Mouse (Mus musculus) kidney, embryonic 14.5 days (tissue): ENCODE results near the gene Slc4a4. TPM values are rescaled to one million over a fixed set of nuclear protein-coding genes. Genes with fewer than 3 reads are reported as not detected.
A peak's percentile ranks its signal among the peaks of the same experiment; 100 is the strongest.

Experiments
- ATAC-seq: fragments of 200-750 bp; cut with Nextera tagmentation; 2 replicates; pipeline ENCODE4 v1.8.0; 2017; ENCODE audit warnings: moderate number of reproducible peaks, mild to moderate bottlenecking, moderate TSS enrichment, moderate library complexity; ENCODE audit not compliant: low FRiP score, low TSS enrichment
- H3K27ac ChIP-seq: fragments of 300-500 bp; sonication (generic); 2 replicates; pipeline ENCODE4 v1.5.1; 2014; ENCODE audit warnings: low read depth, mild to moderate bottlenecking, low read length, moderate library complexity, mixed read lengths
- H3K27me3 ChIP-seq: fragments of 300-500 bp; sonication (generic); 2 replicates; pipeline ENCODE4 v1.6.1; 2014; ENCODE audit warnings: mild to moderate bottlenecking, low read length; ENCODE audit not compliant: control insufficient read depth, insufficient read depth
- H3K36me3 ChIP-seq: fragments of 300-500 bp; sonication (generic); 2 replicates; pipeline ENCODE4 v1.6.1; 2014; ENCODE audit warnings: low read length, mixed read lengths; ENCODE audit not compliant: control insufficient read depth, insufficient read depth
- H3K4me1 ChIP-seq: fragments of 300-500 bp; sonication (generic); 2 replicates; pipeline ENCODE4 v1.6.1; 2014; ENCODE audit warnings: low read length, mixed read lengths; ENCODE audit not compliant: control insufficient read depth, insufficient read depth
- H3K4me2 ChIP-seq: fragments of 300-500 bp; sonication (generic); replicated peaks from 2 replicates; pipeline ENCODE4 v1.6.1; 2014; ENCODE audit warnings: low read depth, mild to moderate bottlenecking, low read length
- H3K4me3 ChIP-seq: fragments of 300-500 bp; sonication (generic); 2 replicates; pipeline ENCODE4 v1.5.1; 2014; ENCODE audit warnings: mild to moderate bottlenecking, low read length
- H3K9ac ChIP-seq: fragments of 300-500 bp; sonication (generic); 2 replicates; pipeline ENCODE4 v1.6.1; 2014; ENCODE audit warnings: low read depth, mild to moderate bottlenecking, low read length, moderate library complexity
- H3K9me3 ChIP-seq: fragments of 300-500 bp; sonication (generic); 2 replicates; pipeline ENCODE4 v1.6.1; 2016; ENCODE audit warnings: low read length; ENCODE audit not compliant: control insufficient read depth
- WGBS: fragments of 180-500 bp; shearing (Covaris S2); extraction: QIAGEN DNeasy Blood & Tissue Kit; methylation state at CpG from one replicate; pipeline ENCODE4 v1.1.7; 2014; 5-methylcytosine and 5-hydroxymethylcytosine counted together
- polyA plus RNA-seq: library from polyadenylated mRNA; unstranded; fragments of >200 nt; fragmentation: Nextera tagmentation; extraction: Ambion mirVana; gene quantifications from 2 replicates; pipeline ENCODE4 v1.2.1, GENCODE M21; 2014

Slc4a4 gene
- polyA plus RNA-seq, 1 experiment from 2014 or later: 4.7 TPM

GRCm38 (mm10) chr5:89140070-89140469 is 253.5 kb downstream of the Slc4a4 start:
- no peaks in the 10 kb centered on the region for H3K9me3 ChIP-seq
- no peak overlapping the region for H3K4me3 ChIP-seq
- no peak overlapping the region for H3K4me2 ChIP-seq
- H3K9ac ChIP-seq: no peak overlapping the region
- no peaks in the 10 kb centered on the region for H3K36me3 ChIP-seq
- 93% methylated on average over 2 of the region's 2 CpGs for WGBS
- H3K4me1 ChIP-seq: no peaks in the 10 kb centered on the region; the same call in 1 of the 2 replicates
- no peak overlapping the region for H3K27ac ChIP-seq
- ATAC-seq: no peak
- H3K27me3 ChIP-seq: no peaks in the 10 kb centered on the region

- H3K4me3 ChIP-seq: no peak overlapping the region
- no peaks in the 10 kb centered on the region for H3K36me3 ChIP-seq
- no peaks in the 10 kb centered on the region for H3K27me3 ChIP-seq
- H3K4me1 ChIP-seq: no peaks in the 10 kb centered on the region; the same call in 1 of the 2 replicates
- ATAC-seq: no peak
- no peak overlapping the region for H3K27ac ChIP-seq
- H3K9ac ChIP-seq: no peak overlapping the region
- 88% methylated on average over 2 of the region's 2 CpGs for WGBS
- H3K9me3 ChIP-seq: no peaks in the 10 kb centered on the region
- no peak overlapping the region for H3K4me2 ChIP-seq
These were observed 255.1 kb downstream of the Slc4a4 start for GRCm38 (mm10) chr5:89141761-89142160.

- H3K9me3 ChIP-seq: no peaks in the 10 kb centered on the region
- 90% methylated on average over 2 of the region's 2 CpGs for WGBS
- no peak overlapping the region for H3K4me2 ChIP-seq
- H3K27ac ChIP-seq: no peak overlapping the region
- no peaks in the 10 kb centered on the region for H3K36me3 ChIP-seq
- no peaks in the 10 kb centered on the region for H3K27me3 ChIP-seq
- H3K9ac ChIP-seq: no peak overlapping the region
- H3K4me1 ChIP-seq: peaks cover 10% of the 10 kb centered on the region; the same call in 1 of the 2 replicates
- no peak for ATAC-seq
- H3K4me3 ChIP-seq: no peak overlapping the region
These were observed 259.7 kb downstream of the Slc4a4 start for GRCm38 (mm10) chr5:89146276-89146675.

GRCm38 (mm10) chr5:89147282-89147790 is 260.7 kb downstream of the Slc4a4 start:
- no peaks in the 10 kb centered on the region for H3K9me3 ChIP-seq
- H3K27me3 ChIP-seq: no peaks in the 10 kb centered on the region
- peak overlapping the region; percentile 23 for H3K4me2 ChIP-seq
- no peak overlapping the region for H3K9ac ChIP-seq
- ATAC-seq: peak; percentile 71
- H3K36me3 ChIP-seq: no peaks in the 10 kb centered on the region
- 8% methylated on average over 13 of the region's 13 CpGs for WGBS
- H3K4me1 ChIP-seq: peaks cover 10% of the 10 kb centered on the region; the same call in 1 of the 2 replicates
- no peak overlapping the region for H3K4me3 ChIP-seq
- no peak overlapping the region for H3K27ac ChIP-seq

GRCm38 (mm10) chr5:89149436-89150040 is 262.9 kb downstream of the Slc4a4 start:
- Histone ChIP-seq H3K4me2 (no peak overlapping the region), H3K4me3 (no peak overlapping the region), H3K27ac (peak overlapping the region; percentile 20; the same call in 1 of the 2 replicates), H3K9me3 (no peaks in the 10 kb centered on the region), H3K9ac (no peak overlapping the region), H3K4me1 (peaks cover 10% of the 10 kb centered on the region; the same call in 1 of the 2 replicates), H3K27me3 (no peaks in the 10 kb centered on the region), H3K36me3 (no peaks in the 10 kb centered on the region)
- no peak for ATAC-seq
- 19% methylated on average over 2 of the region's 2 CpGs for WGBS

- Histone ChIP-seq H3K36me3 (no peaks in the 10 kb centered on the region), H3K27ac (no peak overlapping the region), H3K4me2 (no peak overlapping the region), H3K9ac (no peak overlapping the region), H3K4me3 (no peak overlapping the region), H3K4me1 (peaks cover 10% of the 10 kb centered on the region; the same call in 1 of the 2 replicates), H3K27me3 (no peaks in the 10 kb centered on the region), H3K9me3 (no peaks in the 10 kb centered on the region)
- WGBS: 48% methylated on average over 3 of the region's 3 CpGs
- no peak for ATAC-seq
These were observed 264.5 kb downstream of the Slc4a4 start for GRCm38 (mm10) chr5:89151076-89151475.

- no peak overlapping the region for H3K9ac ChIP-seq
- H3K4me2 ChIP-seq: no peak overlapping the region
- H3K4me3 ChIP-seq: no peak overlapping the region
- no peaks in the 10 kb centered on the region for H3K4me1 ChIP-seq
- no peaks in the 10 kb centered on the region for H3K9me3 ChIP-seq
- no peak overlapping the region for H3K27ac ChIP-seq
- H3K36me3 ChIP-seq: no peaks in the 10 kb centered on the region
- ATAC-seq: no peak
- no peaks in the 10 kb centered on the region for H3K27me3 ChIP-seq
- 90% methylated on average over 2 of the region's 2 CpGs for WGBS
These were observed 284.6 kb downstream of the Slc4a4 start for GRCm38 (mm10) chr5:89171025-89171718.

GRCm38 (mm10) chr5:89190063-89190462 is 303.4 kb downstream of the Slc4a4 start:
- H3K9me3 ChIP-seq: no peaks in the 10 kb centered on the region
- no peak overlapping the region for H3K9ac ChIP-seq
- no peaks in the 10 kb centered on the region for H3K27me3 ChIP-seq
- H3K4me3 ChIP-seq: no peak overlapping the region
- H3K27ac ChIP-seq: no peak overlapping the region
- H3K4me1 ChIP-seq: no peaks in the 10 kb centered on the region
- H3K4me2 ChIP-seq: no peak overlapping the region
- no peak for ATAC-seq
- 77% methylated on average over 3 of the region's 3 CpGs for WGBS
- no peaks in the 10 kb centered on the region for H3K36me3 ChIP-seq

GRCm38 (mm10) chr5:89194654-89195053 is 308.0 kb downstream of the Slc4a4 start:
- Histone ChIP-seq H3K9ac (no peak overlapping the region), H3K4me2 (no peak overlapping the region), H3K36me3 (no peaks in the 10 kb centered on the region), H3K4me1 (no peaks in the 10 kb centered on the region), H3K27me3 (no peaks in the 10 kb centered on the region), H3K9me3 (no peaks in the 10 kb centered on the region), H3K27ac (no peak overlapping the region), H3K4me3 (no peak overlapping the region)
- no peak; the same call in 1 of the 2 replicates for ATAC-seq
- 81% methylated on average over 3 of the region's 3 CpGs for WGBS
